Mouse (Mus musculus): ENCODE measurements at regions not wholly inside any gene's neighbourhood (a gene's known extent, or its start where the extent isn't known, plus 50 kb on each side); places are given as distances from the start of the nearest gene placed in this dataset.

DNA sequence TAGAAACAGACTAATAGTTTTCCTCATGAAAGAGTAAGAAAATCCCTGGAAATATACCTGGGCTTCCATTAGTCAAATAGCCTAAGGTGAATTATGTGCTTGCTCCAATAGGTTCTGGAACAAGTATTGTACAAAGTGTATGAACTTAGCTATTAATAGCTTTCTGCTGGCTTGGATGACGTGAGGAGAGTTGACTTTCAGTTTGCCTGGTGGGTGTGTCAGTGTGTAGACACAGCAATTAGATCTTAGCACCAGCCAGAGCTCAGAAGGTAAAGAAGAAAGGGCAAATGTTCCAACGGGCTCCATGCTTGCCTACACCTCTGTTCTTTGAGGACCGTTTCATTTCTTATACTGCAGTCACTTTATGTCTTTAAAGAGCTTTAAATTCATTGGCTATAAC lies 654.8 kb upstream of the Mef2c start:
- H3K4me1 ChIP-seq (replicated peaks): no peaks in the 10 kb centered on the region
- no peak overlapping the region for H3K4me3 ChIP-seq (replicated peaks)
- no peaks in the 10 kb centered on the region for H3K36me3 ChIP-seq
- H3K9ac ChIP-seq (replicated peaks): no peak overlapping the region
- H3K4me2 ChIP-seq (replicated peaks): no peak overlapping the region
- H3K27ac ChIP-seq: no peak overlapping the region
- 82% methylated on average over 3 of the region's 3 CpGs for WGBS
- ATAC-seq: no peak
- H3K9me3 ChIP-seq: no peaks in the 10 kb centered on the region
- no peaks in the 10 kb centered on the region for H3K27me3 ChIP-seq

DNA sequence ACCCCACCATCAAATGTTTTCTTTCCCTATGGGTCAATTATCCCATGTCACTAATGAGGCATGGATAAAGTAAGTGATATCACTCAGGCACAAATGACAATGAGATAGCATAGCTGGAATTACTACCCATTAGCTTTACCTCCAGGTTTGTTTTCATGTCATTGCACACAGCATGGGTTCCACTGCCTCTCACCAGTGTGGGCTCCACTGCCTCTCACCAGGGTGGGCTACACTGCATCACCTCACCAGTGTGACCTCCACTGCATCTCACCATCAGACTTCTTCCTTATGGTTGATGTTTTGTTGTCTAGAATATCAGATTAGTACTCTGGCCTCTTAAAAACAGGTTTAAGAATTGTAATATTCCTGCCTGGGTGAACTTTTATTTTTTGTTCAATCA lies 634.0 kb upstream of the Mef2c start:
- Histone ChIP-seq H3K27me3 (no peaks in the 10 kb centered on the region), H3K27ac (no peak overlapping the region), H3K4me1 (replicated peaks) (no peaks in the 10 kb centered on the region), H3K9ac (replicated peaks) (no peak overlapping the region), H3K36me3 (no peaks in the 10 kb centered on the region), H3K9me3 (no peaks in the 10 kb centered on the region), H3K4me3 (replicated peaks) (no peak overlapping the region), H3K4me2 (replicated peaks) (no peak overlapping the region)
- peak; percentile 63; the same call in 1 of the 2 replicates for ATAC-seq

DNA sequence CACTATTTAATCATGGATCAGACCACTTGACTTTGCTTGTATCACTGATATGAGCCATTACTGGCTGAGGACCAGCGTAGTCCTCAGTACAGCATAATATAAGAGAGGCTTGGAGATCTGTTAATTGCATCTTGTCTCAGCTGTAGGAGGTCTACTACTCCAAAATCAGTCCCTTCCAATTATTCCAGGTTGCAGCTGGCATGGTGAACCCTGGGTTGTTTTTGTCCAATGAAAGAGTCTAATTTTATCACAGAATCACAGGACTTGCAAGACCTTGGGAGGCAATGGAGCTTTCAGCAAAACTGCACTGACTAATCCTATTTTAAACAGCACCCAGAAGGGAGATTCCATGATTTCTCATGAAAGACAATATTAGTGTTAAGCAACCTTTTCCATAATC lies 629.7 kb upstream of the Mef2c start:
- no peak overlapping the region for H3K4me3 ChIP-seq (replicated peaks)
- H3K27ac ChIP-seq: no peak overlapping the region
- H3K9ac ChIP-seq (replicated peaks): no peak overlapping the region
- H3K4me1 ChIP-seq (replicated peaks): no peaks in the 10 kb centered on the region
- no peaks in the 10 kb centered on the region for H3K36me3 ChIP-seq
- no peak for ATAC-seq
- H3K27me3 ChIP-seq: no peaks in the 10 kb centered on the region
- 90% methylated on average over 1 of the region's 1 CpGs for WGBS
- H3K4me2 ChIP-seq (replicated peaks): no peak overlapping the region
- no peaks in the 10 kb centered on the region for H3K9me3 ChIP-seq

DNA sequence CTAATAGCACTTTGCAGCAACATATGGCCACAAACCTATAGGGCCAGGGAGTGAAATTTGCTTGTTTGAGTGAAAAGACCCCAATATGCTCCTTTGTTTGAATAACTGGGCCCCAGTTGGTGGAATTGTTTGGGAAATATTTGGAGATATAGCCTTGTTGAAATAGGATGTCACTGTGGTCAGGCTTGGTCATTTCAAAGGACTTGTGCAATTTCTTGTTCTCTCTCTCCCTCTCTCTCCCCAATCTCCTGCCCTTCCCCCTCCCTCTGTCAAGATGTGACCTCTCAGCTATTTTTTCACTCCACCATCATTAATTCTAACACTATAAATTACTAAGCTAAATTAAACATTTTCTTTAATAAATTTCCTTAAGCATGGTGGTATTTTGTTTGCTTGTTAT lies 620.5 kb upstream of the Mef2c start:
- Histone ChIP-seq H3K4me1 (replicated peaks) (no peaks in the 10 kb centered on the region), H3K27ac (no peak overlapping the region), H3K4me2 (replicated peaks) (no peak overlapping the region), H3K36me3 (no peaks in the 10 kb centered on the region), H3K4me3 (replicated peaks) (no peak overlapping the region), H3K9me3 (no peaks in the 10 kb centered on the region), H3K27me3 (no peaks in the 10 kb centered on the region), H3K9ac (replicated peaks) (no peak overlapping the region)
- no peak for ATAC-seq

DNA sequence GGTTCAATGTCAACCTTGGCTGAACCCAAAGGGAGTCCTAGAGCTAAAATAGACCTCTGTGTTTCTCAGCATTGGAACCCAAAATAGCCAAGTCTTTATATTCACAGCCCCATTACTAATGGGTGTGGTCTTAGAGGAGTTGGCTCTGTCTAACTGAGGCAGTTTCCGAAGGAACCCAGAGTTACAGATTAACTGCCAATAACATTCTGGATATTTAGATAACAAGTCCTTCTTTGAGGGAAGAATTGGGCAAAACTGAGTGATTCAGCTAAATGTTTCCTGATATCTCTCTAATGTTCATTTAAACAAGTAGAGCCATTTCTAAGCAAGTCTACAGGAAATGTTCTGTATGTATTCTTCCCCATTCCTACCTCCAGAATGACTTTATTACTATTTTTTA lies 615.1 kb upstream of the Mef2c start:
- 95% methylated on average over 1 of the region's 1 CpGs for WGBS
- Histone ChIP-seq H3K9me3 (no peaks in the 10 kb centered on the region), H3K36me3 (no peaks in the 10 kb centered on the region), H3K9ac (replicated peaks) (no peak overlapping the region), H3K4me3 (replicated peaks) (no peak overlapping the region), H3K27me3 (no peaks in the 10 kb centered on the region), H3K4me1 (replicated peaks) (no peaks in the 10 kb centered on the region), H3K4me2 (replicated peaks) (no peak overlapping the region), H3K27ac (no peak overlapping the region)
- no peak for ATAC-seq

DNA sequence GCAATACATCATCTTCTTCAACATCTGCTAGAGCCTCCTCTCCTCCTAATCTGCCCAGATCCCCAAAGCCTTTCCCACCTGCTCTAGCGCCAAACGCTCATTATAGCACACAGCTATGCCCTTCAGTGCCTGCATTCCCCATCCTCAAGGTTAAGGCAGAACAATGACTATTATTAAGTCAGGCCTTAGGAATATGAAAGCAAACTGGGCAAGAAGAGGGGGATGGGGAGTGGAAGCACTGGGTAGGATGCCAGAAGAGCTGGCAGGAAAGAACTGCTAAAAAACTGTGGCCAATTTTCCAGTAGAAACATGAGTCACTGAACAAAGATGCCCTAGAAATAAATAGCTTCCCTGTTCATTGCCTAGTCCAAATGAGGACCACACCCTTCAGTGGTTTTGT lies 611.1 kb upstream of the Mef2c start:
- no peaks in the 10 kb centered on the region for H3K4me1 ChIP-seq (replicated peaks)
- H3K27me3 ChIP-seq: no peaks in the 10 kb centered on the region
- ATAC-seq: no peak
- no peaks in the 10 kb centered on the region for H3K36me3 ChIP-seq
- H3K9me3 ChIP-seq: no peaks in the 10 kb centered on the region
- 68% methylated on average over 2 of the region's 2 CpGs for WGBS
- H3K27ac ChIP-seq: no peak overlapping the region
- H3K9ac ChIP-seq (replicated peaks): no peak overlapping the region
- H3K4me3 ChIP-seq (replicated peaks): no peak overlapping the region
- H3K4me2 ChIP-seq (replicated peaks): no peak overlapping the region

DNA sequence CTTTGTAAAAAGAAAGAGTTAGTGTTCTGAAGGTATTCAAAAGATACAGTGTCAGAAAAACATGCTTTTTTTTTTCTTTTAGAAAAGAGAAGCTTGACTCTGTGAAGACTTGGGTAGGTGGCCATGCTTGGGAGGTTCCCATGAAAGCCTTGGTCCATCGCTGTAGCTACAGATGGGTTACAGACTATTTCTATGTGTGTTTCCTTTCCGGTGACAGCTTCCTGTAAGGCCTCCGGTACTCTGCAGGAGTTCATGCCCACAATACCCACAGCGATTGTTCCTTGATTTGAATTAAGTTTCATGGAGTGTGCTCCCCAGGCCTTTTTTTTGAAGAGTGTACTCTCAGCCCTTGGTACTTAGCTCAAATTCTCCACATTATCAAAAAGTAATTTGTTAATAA lies 604.1 kb upstream of the Mef2c start:
- no peak for ATAC-seq

DNA sequence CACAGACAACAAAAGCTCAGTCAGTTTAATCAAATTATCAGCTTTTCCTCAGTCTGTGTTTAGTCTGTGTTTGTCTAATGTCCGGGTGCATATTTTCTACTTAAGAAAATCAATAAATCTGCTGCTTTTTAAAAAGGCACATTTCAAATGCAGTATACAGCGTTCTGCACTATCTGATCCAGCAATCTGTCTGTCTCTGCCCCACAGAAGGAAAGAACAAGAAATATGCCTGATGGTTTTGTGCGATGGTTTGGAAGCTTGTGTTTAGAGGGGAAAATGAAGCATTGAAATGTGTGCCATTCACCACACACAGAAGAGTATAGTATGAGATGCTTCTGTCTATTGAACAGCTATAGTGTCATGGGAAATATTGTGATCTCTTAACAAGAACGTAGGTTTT lies 601.7 kb upstream of the Mef2c start:
- no peaks in the 10 kb centered on the region for H3K27me3 ChIP-seq
- WGBS: 70% methylated on average over 4 of the region's 4 CpGs
- H3K36me3 ChIP-seq: no peaks in the 10 kb centered on the region
- H3K27ac ChIP-seq: no peak overlapping the region
- no peak overlapping the region for H3K9ac ChIP-seq (replicated peaks)
- H3K4me3 ChIP-seq (replicated peaks): no peak overlapping the region
- no peaks in the 10 kb centered on the region for H3K9me3 ChIP-seq
- H3K4me2 ChIP-seq (replicated peaks): no peak overlapping the region
- no peaks in the 10 kb centered on the region for H3K4me1 ChIP-seq (replicated peaks)
- ATAC-seq: no peak

More for the DNA sequence above, 604.1 kb upstream of the Mef2c start:
- Histone ChIP-seq H3K9me3 (no peaks in the 10 kb centered on the region), H3K36me3 (no peaks in the 10 kb centered on the region), H3K27me3 (no peaks in the 10 kb centered on the region), H3K4me1 (replicated peaks) (no peaks in the 10 kb centered on the region), H3K27ac (no peak overlapping the region), H3K9ac (replicated peaks) (no peak overlapping the region), H3K4me2 (replicated peaks) (no peak overlapping the region), H3K4me3 (replicated peaks) (no peak overlapping the region)
- WGBS: 58% methylated on average over 4 of the region's 4 CpGs

DNA sequence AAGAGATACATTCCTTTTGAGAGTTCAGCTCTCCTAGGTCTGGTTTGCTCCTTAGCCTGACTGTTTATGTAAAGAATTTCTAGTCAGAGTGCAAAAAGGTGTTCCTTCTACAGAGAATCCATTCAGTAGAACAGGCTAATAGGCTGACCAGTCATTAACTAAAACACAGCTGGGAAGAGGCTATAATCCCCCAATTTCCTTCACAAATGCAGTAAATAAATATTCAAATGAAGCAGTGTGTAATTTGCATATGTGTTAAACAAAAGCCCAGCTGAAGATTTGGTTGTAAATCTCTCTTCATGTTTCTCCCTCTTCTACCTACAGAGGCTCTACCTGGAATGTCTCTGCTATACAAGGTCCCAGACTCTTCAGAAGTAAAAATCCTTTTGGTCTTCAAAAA lies 600.2 kb upstream of the Mef2c start:
- H3K9ac ChIP-seq (replicated peaks): no peak overlapping the region
- no peak overlapping the region for H3K27ac ChIP-seq
- no peaks in the 10 kb centered on the region for H3K9me3 ChIP-seq
- H3K4me3 ChIP-seq (replicated peaks): no peak overlapping the region
- no peak for ATAC-seq
- H3K36me3 ChIP-seq: no peaks in the 10 kb centered on the region
- H3K4me1 ChIP-seq (replicated peaks): no peaks in the 10 kb centered on the region
- H3K4me2 ChIP-seq (replicated peaks): no peak overlapping the region
- no peaks in the 10 kb centered on the region for H3K27me3 ChIP-seq

DNA sequence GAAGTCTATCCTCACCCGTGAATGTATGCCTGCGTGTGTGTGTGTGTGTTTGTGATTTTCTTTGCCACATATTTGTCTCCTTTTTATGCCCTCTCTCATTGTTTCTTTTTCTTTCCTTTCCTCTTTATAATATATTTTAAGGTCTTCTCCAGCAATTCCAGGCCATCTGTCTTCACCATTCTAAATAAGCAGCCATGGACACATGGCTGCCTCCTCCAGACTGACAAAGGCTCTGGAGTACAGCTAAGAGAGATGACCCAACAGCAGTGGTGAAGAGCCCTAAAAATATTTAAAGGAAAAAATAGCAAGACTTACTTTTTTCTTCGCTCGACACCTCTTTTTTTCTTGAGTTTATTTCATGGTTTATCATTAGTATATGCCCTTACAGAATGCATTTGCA lies 596.1 kb upstream of the Mef2c start:
- H3K4me2 ChIP-seq (replicated peaks): no peak overlapping the region
- no peaks in the 10 kb centered on the region for H3K9me3 ChIP-seq
- no peaks in the 10 kb centered on the region for H3K27me3 ChIP-seq
- no peak overlapping the region for H3K9ac ChIP-seq (replicated peaks)
- WGBS: 95% methylated on average over 4 of the region's 4 CpGs
- no peak overlapping the region for H3K4me3 ChIP-seq (replicated peaks)
- no peak for ATAC-seq
- H3K4me1 ChIP-seq (replicated peaks): no peaks in the 10 kb centered on the region
- H3K36me3 ChIP-seq: no peaks in the 10 kb centered on the region
- no peak overlapping the region for H3K27ac ChIP-seq

DNA sequence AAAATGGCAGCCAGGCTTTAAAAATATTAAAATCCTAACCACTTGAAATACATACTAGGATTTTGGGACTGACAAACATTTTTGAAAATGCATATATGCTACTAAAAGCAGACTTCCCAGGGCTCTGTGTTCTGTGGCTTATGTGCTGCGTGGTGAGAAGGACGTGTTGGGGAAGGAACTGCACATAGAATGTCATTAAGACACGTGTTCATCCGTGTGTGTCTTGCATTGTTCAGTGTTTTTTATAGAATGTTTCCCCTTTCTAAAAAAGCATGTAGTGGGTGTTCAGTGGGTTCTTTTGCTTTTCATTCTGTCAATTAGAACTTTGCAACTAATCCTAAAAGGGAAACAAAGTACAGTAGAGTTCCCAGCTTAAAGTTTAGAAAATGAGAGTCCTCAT lies 594.7 kb upstream of the Mef2c start:
- 82% methylated on average over 4 of the region's 4 CpGs for WGBS

DNA sequence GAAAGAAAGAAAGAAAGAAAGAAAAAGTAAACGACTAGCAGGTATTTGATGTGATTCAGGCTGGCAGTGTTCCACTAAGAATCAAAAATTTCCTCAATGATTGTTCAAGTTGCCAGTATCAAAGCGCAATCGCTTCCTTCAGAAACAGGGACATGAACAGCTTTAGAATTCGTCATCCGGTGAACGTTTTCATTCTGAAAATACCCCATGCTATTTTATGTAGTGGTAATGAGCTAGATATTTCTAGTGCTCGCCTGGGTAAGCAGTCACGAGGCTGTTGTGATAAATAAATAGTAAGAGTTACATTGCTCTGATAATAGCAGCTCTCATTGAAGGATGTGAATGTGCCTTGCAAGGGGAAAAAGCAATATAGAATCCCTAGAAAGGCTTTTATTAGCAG lies 591.0 kb upstream of the Mef2c start:
- whole genome bisulfite sequencing: 84% methylated on average over 8 of the region's 8 CpGs
- no peak overlapping the region for H3K4me2 ChIP-seq (replicated peaks)
- H3K4me3 ChIP-seq (replicated peaks): no peak overlapping the region
- H3K4me1 ChIP-seq (replicated peaks): no peaks in the 10 kb centered on the region
- no peaks in the 10 kb centered on the region for H3K9me3 ChIP-seq
- ATAC-seq: no peak
- H3K27me3 ChIP-seq: no peaks in the 10 kb centered on the region
- no peak overlapping the region for H3K9ac ChIP-seq (replicated peaks)
- no peak overlapping the region for H3K27ac ChIP-seq
- no peaks in the 10 kb centered on the region for H3K36me3 ChIP-seq

More for the DNA sequence above, 594.7 kb upstream of the Mef2c start:
- no peak overlapping the region for H3K9ac ChIP-seq (replicated peaks)
- no peak for ATAC-seq
- no peak overlapping the region for H3K4me2 ChIP-seq (replicated peaks)
- no peak overlapping the region for H3K4me3 ChIP-seq (replicated peaks)
- no peaks in the 10 kb centered on the region for H3K27me3 ChIP-seq
- H3K36me3 ChIP-seq: no peaks in the 10 kb centered on the region
- H3K4me1 ChIP-seq (replicated peaks): no peaks in the 10 kb centered on the region
- H3K27ac ChIP-seq: no peak overlapping the region
- H3K9me3 ChIP-seq: no peaks in the 10 kb centered on the region

DNA sequence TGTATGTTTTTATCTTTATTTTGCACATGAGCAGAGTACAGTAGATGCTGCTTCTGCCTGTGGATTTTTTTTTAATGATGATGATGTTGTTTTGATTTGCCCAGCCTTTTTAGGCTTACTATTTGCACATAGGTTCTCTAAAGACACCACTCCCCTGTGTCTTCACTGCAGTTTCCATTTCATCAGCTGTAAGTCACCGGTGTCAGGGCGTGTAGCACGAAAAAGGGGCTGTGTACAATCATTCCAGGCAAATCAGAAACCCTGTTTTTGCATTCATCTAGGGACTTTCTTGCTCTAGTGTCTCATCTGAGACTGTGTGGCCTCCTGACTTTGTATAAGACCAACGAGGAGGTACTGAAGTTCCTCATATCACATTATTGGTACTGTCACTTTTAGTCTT lies 588.6 kb upstream of the Mef2c start:
- 90% methylated on average over 4 of the region's 4 CpGs for WGBS
- H3K4me3 ChIP-seq (replicated peaks): no peak overlapping the region
- H3K27me3 ChIP-seq: no peaks in the 10 kb centered on the region
- no peaks in the 10 kb centered on the region for H3K9me3 ChIP-seq
- H3K9ac ChIP-seq (replicated peaks): no peak overlapping the region
- H3K27ac ChIP-seq: no peak overlapping the region
- H3K36me3 ChIP-seq: no peaks in the 10 kb centered on the region
- H3K4me2 ChIP-seq (replicated peaks): no peak overlapping the region
- no peaks in the 10 kb centered on the region for H3K4me1 ChIP-seq (replicated peaks)
- no peak for ATAC-seq

DNA sequence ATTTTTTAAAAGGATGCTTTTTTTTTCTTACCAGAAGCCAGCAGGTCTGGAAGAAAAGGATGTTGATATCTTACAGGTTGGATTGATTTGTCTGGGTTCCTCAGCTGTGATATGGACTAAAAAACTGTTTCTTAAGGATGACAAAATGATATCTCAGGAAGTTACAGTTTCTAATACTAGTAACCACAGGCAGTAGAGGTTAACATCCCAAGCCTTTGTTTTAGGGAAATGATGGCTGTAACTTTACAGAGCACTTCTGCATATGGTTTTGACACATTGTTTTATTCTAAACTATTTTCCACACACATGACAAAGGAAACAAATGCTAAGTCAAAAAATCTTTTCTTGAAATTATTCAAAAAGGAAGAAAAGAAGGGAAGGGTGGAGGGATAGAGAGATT lies 573.8 kb upstream of the Mef2c start:
- no peaks in the 10 kb centered on the region for H3K36me3 ChIP-seq
- H3K4me3 ChIP-seq (replicated peaks): no peak overlapping the region
- no peak overlapping the region for H3K4me2 ChIP-seq (replicated peaks)
- H3K27ac ChIP-seq: no peak overlapping the region
- H3K9me3 ChIP-seq: no peaks in the 10 kb centered on the region
- no peak overlapping the region for H3K9ac ChIP-seq (replicated peaks)
- ATAC-seq: no peak
- no peaks in the 10 kb centered on the region for H3K27me3 ChIP-seq
- no peaks in the 10 kb centered on the region for H3K4me1 ChIP-seq (replicated peaks)
